Mouse (Mus musculus): ENCODE results near the gene Actg1. TPM values are rescaled to one million over a fixed set of nuclear protein-coding genes. Genes with fewer than 3 reads are reported as not detected.

The Actg1 gene
- polyA plus RNA-seq, 1 experiment from 2014 or later: 2,814 TPM

- 0 out of 2 replicates have a peak, but pooled peaks cover 6% of the 10 kb centered on the region for H3K27me3 ChIP-seq
- no peak for ATAC-seq (ENCODE audit: insufficient number of reproducible peaks, insufficient read depth, low FRiP score, low TSS enrichment, low read depth)
- H3K27ac ChIP-seq: peak overlapping the region; percentile 67; the same call in 1 of the 2 replicates
- 63% methylated on average over 7 of the region's 7 CpGs for WGBS
- H3K9me3 ChIP-seq: 0 out of 2 replicates have a peak, but pooled peaks cover 6% of the 10 kb centered on the region
- H3K4me1 ChIP-seq (replicated peaks): peaks cover 59% of the 10 kb centered on the region
- no peak overlapping the region for H3K9ac ChIP-seq (replicated peaks)
- peaks cover 6% of the 10 kb centered on the region; the same call in 1 of the 2 replicates for H3K36me3 ChIP-seq
- H3K4me3 ChIP-seq (replicated peaks): no peak overlapping the region
- no peak overlapping the region for H3K4me2 ChIP-seq
Measured at GRCm38 (mm10) chr11:120297767-120298166, 50.6 kb downstream of the Actg1 start.

- H3K9ac ChIP-seq (replicated peaks): no peak overlapping the region
- H3K27me3 ChIP-seq: 0 out of 2 replicates have a peak, but pooled peaks cover 6% of the 10 kb centered on the region
- 0 out of 2 replicates have a peak overlapping the region, but pooled peaks have one; percentile 17 for H3K4me2 ChIP-seq
- peaks cover 12% of the 10 kb centered on the region; the same call in 1 of the 2 replicates for H3K36me3 ChIP-seq
- 0 out of 2 replicates have a peak, but pooled peaks have one; percentile 40 for ATAC-seq (ENCODE audit: insufficient number of reproducible peaks, insufficient read depth, low FRiP score, low TSS enrichment, low read depth)
- H3K4me1 ChIP-seq (replicated peaks): peaks cover 52% of the 10 kb centered on the region
- peak overlapping the region; percentile 67 for H3K27ac ChIP-seq
- WGBS: 27% methylated on average over 13 of the region's 13 CpGs
- no peak overlapping the region for H3K4me3 ChIP-seq (replicated peaks)
- 0 out of 2 replicates have a peak, but pooled peaks cover 5% of the 10 kb centered on the region for H3K9me3 ChIP-seq
Measured at GRCm38 (mm10) chr11:120296305-120297144, 51.8 kb downstream of the Actg1 start.

Small RNA genes within 50 kb of the gene (microRNA-seq; reads per million reads assigned to microRNA genes)
- gene Gm23419 (not detected), gene Mir6935 (2.6 reads per million, percentile 5 among the genes with 10 or more reads in this experiment)

Other genes starting within 250 kb of the Actg1 start
- gene Tepsin, start 249.8 kb downstream of the Actg1 start, polyA plus RNA-seq (2016; fragmentation: Nextera tagmentation; extraction: Ambion mirVana): 17.0 and 18.3 TPM in 2 replicates
- gene Ndufaf8, start 249.6 kb downstream of the Actg1 start, polyA plus RNA-seq (2016; fragmentation: Nextera tagmentation; extraction: Ambion mirVana): 67.5 and 71.9 TPM in 2 replicates
- 84.7 and 86.8 TPM in 2 replicates for gene Slc38a10, start 197.2 kb downstream of the Actg1 start, polyA plus RNA-seq (2016; fragmentation: Nextera tagmentation; extraction: Ambion mirVana)
- 18.3 and 18.5 TPM in 2 replicates for gene Bahcc1, start 115.6 kb downstream of the Actg1 start, polyA plus RNA-seq (2016; fragmentation: Nextera tagmentation; extraction: Ambion mirVana)
- 0.64 TPM in 2 replicates for gene Fscn2, start 13.0 kb upstream of the Actg1 start, polyA plus RNA-seq (2016; fragmentation: Nextera tagmentation; extraction: Ambion mirVana)
- 38.0 and 40.0 TPM in 2 replicates for gene Faap100, start 30.2 kb upstream of the Actg1 start, polyA plus RNA-seq (2016; fragmentation: Nextera tagmentation; extraction: Ambion mirVana)
- gene Nploc4, start 89.2 kb upstream of the Actg1 start, polyA plus RNA-seq (2016; fragmentation: Nextera tagmentation; extraction: Ambion mirVana): 49.8 and 56.0 TPM in 2 replicates
- not detected in 2 replicates for gene Tspan10, start 94.1 kb upstream of the Actg1 start, polyA plus RNA-seq (2016; fragmentation: Nextera tagmentation; extraction: Ambion mirVana)
- gene Pde6g, start 105.0 kb upstream of the Actg1 start, polyA plus RNA-seq (2016; fragmentation: Nextera tagmentation; extraction: Ambion mirVana): 0.20 TPM in 1 of 2 replicates, not detected in the other
- gene Oxld1, start 109.5 kb upstream of the Actg1 start, polyA plus RNA-seq (2016; fragmentation: Nextera tagmentation; extraction: Ambion mirVana): 10.4 and 13.2 TPM in 2 replicates
- 47.8 and 52.4 TPM in 2 replicates for gene Ccdc137, start 109.6 kb upstream of the Actg1 start, polyA plus RNA-seq (2016; fragmentation: Nextera tagmentation; extraction: Ambion mirVana)
- gene Arl16, start 119.1 kb upstream of the Actg1 start, polyA plus RNA-seq (2016; fragmentation: Nextera tagmentation; extraction: Ambion mirVana): 58.5 and 58.9 TPM in 2 replicates
- 135 and 139 TPM in 2 replicates for gene Mrpl12, start 136.1 kb upstream of the Actg1 start, polyA plus RNA-seq (2016; fragmentation: Nextera tagmentation; extraction: Ambion mirVana)
- gene Slc25a10, start 143.3 kb upstream of the Actg1 start, polyA plus RNA-seq (2016; fragmentation: Nextera tagmentation; extraction: Ambion mirVana): 54.6 and 59.8 TPM in 2 replicates
- gene Gcgr, start 182.2 kb upstream of the Actg1 start, polyA plus RNA-seq (2016; fragmentation: Nextera tagmentation; extraction: Ambion mirVana): 3.8 and 4.0 TPM in 2 replicates
- 221 and 229 TPM in 2 replicates for gene Mcrip1, start 201.2 kb upstream of the Actg1 start, polyA plus RNA-seq (2016; fragmentation: Nextera tagmentation; extraction: Ambion mirVana)
- not detected in 2 replicates for gene Ppp1r27, start 202.6 kb upstream of the Actg1 start, polyA plus RNA-seq (2016; fragmentation: Nextera tagmentation; extraction: Ambion mirVana)
- 620 and 631 TPM in 2 replicates for gene P4hb, start 224.7 kb upstream of the Actg1 start, polyA plus RNA-seq (2016; fragmentation: Nextera tagmentation; extraction: Ambion mirVana)
- 484 and 518 TPM in 2 replicates for gene Arhgdia, start 233.1 kb upstream of the Actg1 start, polyA plus RNA-seq (2016; fragmentation: Nextera tagmentation; extraction: Ambion mirVana)
- 671 and 778 TPM in 2 replicates for gene Alyref, start 249.8 kb upstream of the Actg1 start, polyA plus RNA-seq (2016; fragmentation: Nextera tagmentation; extraction: Ambion mirVana)
- gene Anapc11, start 249.9 kb upstream of the Actg1 start, polyA plus RNA-seq (2016; fragmentation: Nextera tagmentation; extraction: Ambion mirVana): 202 and 203 TPM in 2 replicates

All from limb, embryonic 12.5 days (tissue).